Mouse (Mus musculus) liver, embryonic 15.5 days (tissue): ENCODE data around the gene Slc35b1. TPM values are rescaled to one million over a fixed set of nuclear protein-coding genes. Genes with fewer than 3 reads are reported as not detected.

Experiments
- ATAC-seq: fragments of 200-750 bp; cut with Nextera tagmentation; 2 replicates; pipeline ENCODE4 v1.8.0; 2017; ENCODE audit warnings: moderate number of reproducible peaks, mild to moderate bottlenecking, moderate library complexity; ENCODE audit not compliant: insufficient read depth
- H3K27ac ChIP-seq: fragments of 300-500 bp; sonication (generic); replicated peaks from 2 replicates; pipeline ENCODE4 v1.5.1; 2015; ENCODE audit warnings: mild to moderate bottlenecking, inconsistent platforms
- H3K27me3 ChIP-seq: fragments of 300-500 bp; sonication (generic); 2 replicates; pipeline ENCODE4 v1.6.1; 2015; ENCODE audit warnings: mild to moderate bottlenecking, inconsistent platforms
- H3K36me3 ChIP-seq: fragments of 300-500 bp; sonication (generic); replicated peaks from 2 replicates; pipeline ENCODE4 v1.6.1; 2015; ENCODE audit warnings: moderate library complexity, mild to moderate bottlenecking, inconsistent platforms
- H3K4me1 ChIP-seq: fragments of 300-500 bp; sonication (generic); replicated peaks from 2 replicates; pipeline ENCODE4 v1.6.1; 2015; ENCODE audit warnings: inconsistent platforms
- H3K4me2 ChIP-seq: fragments of 300-500 bp; sonication (generic); 2 replicates; pipeline ENCODE4 v1.6.1; 2015; ENCODE audit warnings: moderate library complexity, mild to moderate bottlenecking, inconsistent platforms
- H3K4me3 ChIP-seq: fragments of 300-500 bp; sonication (generic); replicated peaks from 2 replicates; pipeline ENCODE4 v1.5.1; 2015; ENCODE audit warnings: mild to moderate bottlenecking, inconsistent platforms
- H3K9ac ChIP-seq: fragments of 300-500 bp; sonication (generic); 2 replicates; pipeline ENCODE4 v1.6.1; 2015; ENCODE audit warnings: moderate library complexity, mild to moderate bottlenecking, inconsistent platforms
- H3K9me3 ChIP-seq: fragments of 300-500 bp; sonication (generic); replicated peaks from 2 replicates; pipeline ENCODE4 v1.6.1; 2016; ENCODE audit warnings: inconsistent platforms
- WGBS: fragments of 180-500 bp; shearing (Covaris S2); methylation state at CpG from one replicate; pipeline ENCODE4 v1.1.7; 2015; ENCODE audit warnings: mixed read lengths; ENCODE audit not compliant: insufficient replicate concordance; 5-methylcytosine and 5-hydroxymethylcytosine counted together
- polyA plus RNA-seq: library from polyadenylated mRNA; unstranded; fragments of >200 nt; fragmentation: Nextera tagmentation; extraction: Ambion mirVana; gene quantifications from 2 replicates; pipeline ENCODE4 v1.2.1, GENCODE M21; 2015

Gene Slc35b1
- polyA plus RNA-seq, 1 experiment from 2014 or later, result 40.6 TPM

GRCm38 (mm10) chr11:95350960-95351359, 33.5 kb upstream of the Slc35b1 start:
- H3K4me3 ChIP-seq, result no peak overlapping the region
- peak overlapping the region; percentile 62 for H3K27ac ChIP-seq
- no peaks in the 10 kb centered on the region for H3K27me3 ChIP-seq
- peaks cover 98% of the 10 kb centered on the region for H3K36me3 ChIP-seq
- ATAC-seq, result no peak
- 0 out of 2 replicates have a peak overlapping the region, but pooled peaks have one; percentile 4 for H3K9ac ChIP-seq
- no peaks in the 10 kb centered on the region for H3K9me3 ChIP-seq
- WGBS, result 90% methylated on average over 3 of the region's 3 CpGs
- peaks cover 92% of the 10 kb centered on the region for H3K4me1 ChIP-seq
- H3K4me2 ChIP-seq, result no peak overlapping the region

GRCm38 (mm10) chr11:95352686-95353085, 31.8 kb upstream of the Slc35b1 start:
- 73% methylated on average over 2 of the region's 2 CpGs for WGBS
- ATAC-seq, result no peak
- H3K27me3 ChIP-seq, result no peaks in the 10 kb centered on the region
- no peak overlapping the region for H3K9ac ChIP-seq
- H3K4me2 ChIP-seq, result 0 out of 2 replicates have a peak overlapping the region, but pooled peaks have one; percentile 11
- peaks cover 95% of the 10 kb centered on the region for H3K36me3 ChIP-seq
- no peak overlapping the region for H3K4me3 ChIP-seq
- H3K9me3 ChIP-seq, result no peaks in the 10 kb centered on the region
- peak overlapping the region; percentile 98 for H3K27ac ChIP-seq
- H3K4me1 ChIP-seq, result peaks cover 94% of the 10 kb centered on the region

- Histone ChIP-seq H3K36me3 (peaks cover 95% of the 10 kb centered on the region), H3K4me3 (no peak overlapping the region), H3K27me3 (no peaks in the 10 kb centered on the region), H3K9me3 (no peaks in the 10 kb centered on the region), H3K9ac (no peak overlapping the region), H3K4me2 (peak overlapping the region; percentile 11; the same call in 1 of the 2 replicates), H3K4me1 (peaks cover 97% of the 10 kb centered on the region), H3K27ac (peak overlapping the region; percentile 98)
- 45% methylated on average over 9 of the region's 9 CpGs for WGBS
- no peak for ATAC-seq
Observed at GRCm38 (mm10) chr11:95353226-95353625, 31.3 kb upstream of the Slc35b1 start.

GRCm38 (mm10) chr11:95354228-95354944, 30.1 kb upstream of the Slc35b1 start:
- WGBS, result 68% methylated on average over 14 of the region's 14 CpGs

GRCm38 (mm10) chr11:95354945-95355660, 29.4 kb upstream of the Slc35b1 start:
- peaks cover 95% of the 10 kb centered on the region for H3K36me3 ChIP-seq
- H3K4me2 ChIP-seq, result peak overlapping the region; percentile 70
- H3K4me3 ChIP-seq, result peak overlapping the region; percentile 47
- no peaks in the 10 kb centered on the region for H3K27me3 ChIP-seq
- H3K9me3 ChIP-seq, result no peaks in the 10 kb centered on the region
- peak overlapping the region; percentile 64 for H3K9ac ChIP-seq
- ATAC-seq, result no peak
- WGBS, result 57% methylated on average over 12 of the region's 12 CpGs
- H3K4me1 ChIP-seq, result peaks cover 99% of the 10 kb centered on the region
- H3K27ac ChIP-seq, result peak overlapping the region; percentile 98

More at GRCm38 (mm10) chr11:95354228-95354944, 30.1 kb upstream of the Slc35b1 start:
- H3K4me1 ChIP-seq, result peaks cover 100% of the 10 kb centered on the region
- peak overlapping the region; percentile 47 for H3K4me3 ChIP-seq
- H3K27ac ChIP-seq, result peak overlapping the region; percentile 98
- H3K36me3 ChIP-seq, result peaks cover 95% of the 10 kb centered on the region
- H3K9me3 ChIP-seq, result no peaks in the 10 kb centered on the region
- no peaks in the 10 kb centered on the region for H3K27me3 ChIP-seq
- H3K4me2 ChIP-seq, result peak overlapping the region; percentile 70
- ATAC-seq, result no peak
- peak overlapping the region; percentile 64 for H3K9ac ChIP-seq

GRCm38 (mm10) chr11:95355661-95356011, 28.9 kb upstream of the Slc35b1 start:
- peak overlapping the region; percentile 47 for H3K4me3 ChIP-seq
- H3K9ac ChIP-seq, result peak overlapping the region; percentile 64
- no peaks in the 10 kb centered on the region for H3K9me3 ChIP-seq
- 86% methylated on average over 5 of the region's 5 CpGs for whole genome bisulfite sequencing
- ATAC-seq, result no peak
- H3K27ac ChIP-seq, result peak overlapping the region; percentile 98
- H3K4me1 ChIP-seq, result peaks cover 94% of the 10 kb centered on the region
- peak overlapping the region; percentile 70 for H3K4me2 ChIP-seq
- H3K27me3 ChIP-seq, result no peaks in the 10 kb centered on the region
- peaks cover 95% of the 10 kb centered on the region for H3K36me3 ChIP-seq

- H3K27ac ChIP-seq, result peak overlapping the region; percentile 98
- peaks cover 90% of the 10 kb centered on the region for H3K4me1 ChIP-seq
- peaks cover 95% of the 10 kb centered on the region for H3K36me3 ChIP-seq
- H3K9ac ChIP-seq, result peak overlapping the region; percentile 64
- 33% methylated on average over 7 of the region's 7 CpGs for WGBS
- H3K4me3 ChIP-seq, result peak overlapping the region; percentile 47
- peak overlapping the region; percentile 70 for H3K4me2 ChIP-seq
- H3K9me3 ChIP-seq, result no peaks in the 10 kb centered on the region
- no peaks in the 10 kb centered on the region for H3K27me3 ChIP-seq
- ATAC-seq, result peak; percentile 35
Observed at GRCm38 (mm10) chr11:95356039-95356438, 28.5 kb upstream of the Slc35b1 start.

GRCm38 (mm10) chr11:95356469-95357273, 27.8 kb upstream of the Slc35b1 start:
- WGBS, result 13% methylated on average over 17 of the region's 17 CpGs
- Histone ChIP-seq H3K9ac (peak overlapping the region; percentile 64), H3K9me3 (no peaks in the 10 kb centered on the region), H3K4me1 (peaks cover 84% of the 10 kb centered on the region), H3K36me3 (peaks cover 94% of the 10 kb centered on the region), H3K27me3 (no peaks in the 10 kb centered on the region), H3K4me3 (peak overlapping the region; percentile 47), H3K27ac (peak overlapping the region; percentile 98), H3K4me2 (peak overlapping the region; percentile 70)
- peak; percentile 96 for ATAC-seq

- no peak overlapping the region for H3K4me3 ChIP-seq
- no peak for ATAC-seq
- peak overlapping the region; percentile 98 for H3K27ac ChIP-seq
- peaks cover 91% of the 10 kb centered on the region for H3K36me3 ChIP-seq
- H3K9me3 ChIP-seq, result no peaks in the 10 kb centered on the region
- peaks cover 70% of the 10 kb centered on the region for H3K4me1 ChIP-seq
- peak overlapping the region; percentile 64; the same call in 1 of the 2 replicates for H3K9ac ChIP-seq
- H3K4me2 ChIP-seq, result peak overlapping the region; percentile 70
- no peaks in the 10 kb centered on the region for H3K27me3 ChIP-seq
- WGBS, result 64% methylated on average over 3 of the region's 3 CpGs
Observed at GRCm38 (mm10) chr11:95358263-95358662, 26.2 kb upstream of the Slc35b1 start.

- H3K27ac ChIP-seq, result no peak overlapping the region; the same call in 1 of the 2 replicates
- no peak for ATAC-seq
- peaks cover 96% of the 10 kb centered on the region for H3K36me3 ChIP-seq
- H3K9ac ChIP-seq, result no peak overlapping the region
- WGBS, result 90% methylated on average over 5 of the region's 5 CpGs
- no peak overlapping the region for H3K4me2 ChIP-seq
- H3K27me3 ChIP-seq, result no peaks in the 10 kb centered on the region
- H3K4me1 ChIP-seq, result peaks cover 45% of the 10 kb centered on the region
- no peaks in the 10 kb centered on the region for H3K9me3 ChIP-seq
- H3K4me3 ChIP-seq, result no peak overlapping the region
Observed at GRCm38 (mm10) chr11:95364388-95364787, 20.1 kb upstream of the Slc35b1 start.
